Mouse (Mus musculus): Measurements from ENCODE around the gene Zic5. TPM values are rescaled to one million over a fixed set of nuclear protein-coding genes. Genes with fewer than 3 reads are reported as not detected.

Zic5 gene
- total and polyA plus RNA-seq, 2 experiments from 2014 or later, result not detected

- WGBS, result 7% methylated on average over 5 of the region's 5 CpGs
These were observed 17.5 kb upstream of the Zic5 start for GRCm38 (mm10) chr14:122483024-122483385.

GRCm38 (mm10) chr14:122482081-122483023 is 16.9 kb upstream of the Zic5 start:
- no peak for TF ChIP-seq CTCF (IDR thresholded peaks at IDR 0.05; ENCODE audit: low read depth)
- TF ChIP-seq EP300 (IDR thresholded peaks at IDR 0.05; ENCODE audit: low read depth), result no peak
- WGBS, result 2% methylated on average over 37 of the region's 38 CpGs
- no peak for DNase-seq (ENCODE audit: low spot score)

More at GRCm38 (mm10) chr14:122483024-122483385, 17.5 kb upstream of the Zic5 start:
- ATAC-seq (ENCODE audit: insufficient read depth, low read depth) (no peak), DNase-seq (ENCODE audit: low spot score) (no peak)
- no peak overlapping the region for H3K4me2 ChIP-seq (ENCODE audit: low read depth, low read length)
- H3K27ac ChIP-seq (ENCODE audit: low read depth), result no peak overlapping the region
- TF ChIP-seq CTCF (IDR thresholded peaks at IDR 0.05; ENCODE audit: low read depth) (no peak), EP300 (IDR thresholded peaks at IDR 0.05; ENCODE audit: low read depth) (no peak)
- no peak overlapping the region for H3K9ac ChIP-seq (replicated peaks; ENCODE audit: low read depth, low read length)
- H3K4me1 ChIP-seq (ENCODE audit: control insufficient read depth, insufficient read depth), result no peaks in the 10 kb centered on the region
- no peaks in the 10 kb centered on the region for H3K9me3 ChIP-seq (replicated peaks; ENCODE audit: control insufficient read depth, low read length)
- peaks cover 98% of the 10 kb centered on the region for H3K27me3 ChIP-seq (ENCODE audit: control insufficient read depth, insufficient read depth, low read length)
- no peaks in the 10 kb centered on the region for H3K36me3 ChIP-seq (replicated peaks; ENCODE audit: control insufficient read depth, insufficient read depth, low read length)
- H3K4me3 ChIP-seq (ENCODE audit: low read depth, low read length), result no peak overlapping the region

GRCm38 (mm10) chr14:122481181-122481580 is 15.7 kb upstream of the Zic5 start:
- Histone ChIP-seq H3K4me3 (ENCODE audit: low read depth, low read length) (no peak overlapping the region), H3K4me2 (ENCODE audit: low read depth, low read length) (no peak overlapping the region), H3K9ac (replicated peaks; ENCODE audit: low read depth, low read length) (no peak overlapping the region), H3K4me1 (ENCODE audit: control insufficient read depth, insufficient read depth) (no peaks in the 10 kb centered on the region), H3K27me3 (ENCODE audit: control insufficient read depth, insufficient read depth, low read length) (peaks cover 99% of the 10 kb centered on the region), H3K9me3 (replicated peaks; ENCODE audit: control insufficient read depth, low read length) (no peaks in the 10 kb centered on the region), H3K27ac (ENCODE audit: low read depth) (no peak overlapping the region), H3K36me3 (replicated peaks; ENCODE audit: control insufficient read depth, insufficient read depth, low read length) (no peaks in the 10 kb centered on the region)
- WGBS, result 4% methylated on average over 15 of the region's 15 CpGs
- no peak for ATAC-seq (ENCODE audit: insufficient read depth, low read depth)
- no peak for DNase-seq (ENCODE audit: low spot score)
- TF ChIP-seq CTCF (IDR thresholded peaks at IDR 0.05; ENCODE audit: low read depth), result no peak
- TF ChIP-seq EP300 (IDR thresholded peaks at IDR 0.05; ENCODE audit: low read depth), result no peak

More at GRCm38 (mm10) chr14:122482081-122483023, 16.9 kb upstream of the Zic5 start:
- no peak overlapping the region for H3K9ac ChIP-seq (replicated peaks; ENCODE audit: low read depth, low read length)
- H3K4me2 ChIP-seq (ENCODE audit: low read depth, low read length), result no peak overlapping the region
- no peak overlapping the region for H3K4me3 ChIP-seq (ENCODE audit: low read depth, low read length)
- ATAC-seq (ENCODE audit: insufficient read depth, low read depth), result no peak
- no peaks in the 10 kb centered on the region for H3K4me1 ChIP-seq (ENCODE audit: control insufficient read depth, insufficient read depth)
- no peak overlapping the region for H3K27ac ChIP-seq (ENCODE audit: low read depth)
- H3K27me3 ChIP-seq (ENCODE audit: control insufficient read depth, insufficient read depth, low read length), result peaks cover 99% of the 10 kb centered on the region
- H3K36me3 ChIP-seq (replicated peaks; ENCODE audit: control insufficient read depth, insufficient read depth, low read length), result no peaks in the 10 kb centered on the region
- no peaks in the 10 kb centered on the region for H3K9me3 ChIP-seq (replicated peaks; ENCODE audit: control insufficient read depth, low read length)

GRCm38 (mm10) chr14:122480355-122480754 is 14.9 kb upstream of the Zic5 start:
- Histone ChIP-seq H3K27ac (ENCODE audit: low read depth) (no peak overlapping the region), H3K9ac (replicated peaks; ENCODE audit: low read depth, low read length) (no peak overlapping the region), H3K4me2 (ENCODE audit: low read depth, low read length) (no peak overlapping the region), H3K4me3 (ENCODE audit: low read depth, low read length) (no peak overlapping the region), H3K27me3 (ENCODE audit: control insufficient read depth, insufficient read depth, low read length) (peaks cover 100% of the 10 kb centered on the region), H3K36me3 (replicated peaks; ENCODE audit: control insufficient read depth, insufficient read depth, low read length) (no peaks in the 10 kb centered on the region), H3K4me1 (ENCODE audit: control insufficient read depth, insufficient read depth) (0 out of 2 replicates have a peak, but pooled peaks cover 5% of the 10 kb centered on the region), H3K9me3 (replicated peaks; ENCODE audit: control insufficient read depth, low read length) (no peaks in the 10 kb centered on the region)
- ATAC-seq (ENCODE audit: insufficient read depth, low read depth) (no peak), DNase-seq (ENCODE audit: low spot score) (no peak)
- 13% methylated on average over 2 of the region's 2 CpGs for WGBS
- TF ChIP-seq EP300 (IDR thresholded peaks at IDR 0.05; ENCODE audit: low read depth) (no peak), CTCF (IDR thresholded peaks at IDR 0.05; ENCODE audit: low read depth) (no peak)

GRCm38 (mm10) chr14:122479461-122480109 is 14.1 kb upstream of the Zic5 start:
- 26% methylated on average over 17 of the region's 17 CpGs for WGBS
- no peak for ATAC-seq (ENCODE audit: insufficient read depth, low read depth)
- Histone ChIP-seq H3K4me3 (ENCODE audit: low read depth, low read length) (no peak overlapping the region), H3K4me1 (ENCODE audit: control insufficient read depth, insufficient read depth) (0 out of 2 replicates have a peak, but pooled peaks cover 5% of the 10 kb centered on the region), H3K27ac (ENCODE audit: low read depth) (no peak overlapping the region), H3K9ac (replicated peaks; ENCODE audit: low read depth, low read length) (no peak overlapping the region), H3K27me3 (ENCODE audit: control insufficient read depth, insufficient read depth, low read length) (peaks cover 100% of the 10 kb centered on the region), H3K4me2 (ENCODE audit: low read depth, low read length) (no peak overlapping the region), H3K9me3 (replicated peaks; ENCODE audit: control insufficient read depth, low read length) (no peaks in the 10 kb centered on the region), H3K36me3 (replicated peaks; ENCODE audit: control insufficient read depth, insufficient read depth, low read length) (no peaks in the 10 kb centered on the region)
- no peak for DNase-seq (ENCODE audit: low spot score)
- no peak for TF ChIP-seq EP300 (IDR thresholded peaks at IDR 0.05; ENCODE audit: low read depth)
- no peak for TF ChIP-seq CTCF (IDR thresholded peaks at IDR 0.05; ENCODE audit: low read depth)

All from heart, postnatal 0 days (tissue).